Mouse (Mus musculus): Measurements from ENCODE around the gene Dlg4.
"Not testable (repeated sequence)": the region's sequence is repeated elsewhere in the genome, so short reads cannot be mapped to it uniquely, and the experiment has no call there.

The Dlg4 gene

DNA sequence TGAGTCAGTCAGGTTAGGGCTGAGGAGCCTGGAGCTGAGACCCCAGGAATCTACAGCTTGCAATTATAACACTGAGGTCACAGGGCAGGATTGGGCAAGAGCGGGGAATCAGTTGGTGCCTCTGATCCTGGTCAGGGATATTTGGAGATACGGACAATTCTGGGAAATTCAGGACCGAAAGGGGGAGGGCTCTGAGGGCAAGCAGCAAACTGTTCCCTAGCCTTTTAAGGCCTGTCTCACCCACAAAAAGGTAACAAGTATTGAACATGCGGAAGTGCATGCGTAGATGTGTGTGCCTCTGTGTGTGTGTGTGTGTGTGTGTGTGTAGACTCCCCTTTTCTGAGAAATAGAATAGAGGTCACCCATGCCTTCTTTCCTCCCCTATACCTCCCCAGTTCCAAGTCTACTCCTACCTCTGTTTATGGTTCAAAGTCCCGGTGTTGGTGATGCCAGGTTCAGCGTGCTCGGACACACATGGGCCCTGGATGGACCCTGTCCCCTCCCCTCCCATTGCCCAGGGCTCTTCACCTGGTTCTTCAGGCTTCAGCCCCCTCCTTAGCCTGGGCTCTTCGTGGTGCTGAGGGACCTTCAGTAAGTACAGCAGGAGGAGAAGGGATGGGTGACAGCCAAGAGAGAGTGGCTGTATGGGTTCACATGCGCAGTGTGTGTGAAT, 37.3 kb downstream of the Dlg4 start, which contains the start of gene Asgr1:
TSS of gene Asgr1 (plus strand) at position 188 of the 673 bp plus-strand sequence.
- DNase-seq, result no peak

DNA sequence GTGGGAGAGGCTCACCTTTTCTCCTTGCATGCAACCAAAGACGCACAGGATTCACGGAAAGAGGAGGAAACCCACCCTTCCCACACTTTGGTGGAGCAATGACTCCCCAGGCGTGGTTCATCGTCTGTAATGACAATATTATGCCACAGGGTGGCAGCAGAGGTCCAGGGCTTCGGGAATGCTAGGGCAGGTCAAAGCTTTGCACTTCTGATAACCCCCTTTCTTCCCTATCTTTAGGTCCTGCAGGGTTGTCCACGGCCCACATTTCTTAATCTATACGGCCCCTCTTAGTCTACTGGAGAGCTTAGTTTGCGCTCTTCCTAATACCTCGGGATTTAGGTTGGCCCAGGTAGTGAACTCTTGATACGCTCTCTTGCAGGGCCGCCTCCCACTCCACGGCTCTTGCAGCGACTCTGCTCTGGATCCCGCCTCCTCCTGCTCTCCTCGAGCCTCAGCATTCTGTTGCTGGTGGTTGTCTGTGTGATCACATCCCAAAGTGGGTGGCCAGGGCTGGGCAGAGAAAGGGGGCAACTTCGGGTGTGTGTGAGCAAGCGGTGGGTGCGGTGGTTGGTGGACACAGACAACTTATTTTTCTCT, 39.0 kb downstream of the Dlg4 start:
- no peak for DNase-seq

DNA sequence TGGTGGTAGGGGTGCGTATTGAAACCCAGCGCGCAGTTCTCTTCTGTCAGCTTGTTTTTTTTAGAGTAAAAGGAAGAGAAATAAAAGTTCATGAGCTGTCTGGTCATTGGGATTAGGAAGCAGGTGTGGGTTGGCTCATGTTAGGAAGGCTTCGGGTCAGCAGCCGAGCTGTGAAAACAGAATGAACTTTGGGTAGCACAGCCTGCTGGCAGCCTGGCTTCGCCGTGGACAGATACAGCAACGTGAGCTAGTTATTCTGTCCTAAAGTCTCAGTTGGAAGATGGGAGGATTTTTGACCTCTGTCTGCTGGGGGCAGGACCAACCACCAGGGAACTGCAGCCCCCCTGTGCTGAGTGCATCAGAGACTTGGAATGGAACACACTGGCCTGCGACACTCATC, 41.1 kb downstream of the Dlg4 start:
- DNase-seq, result no peak

- no peak for DNase-seq
These were observed 43.2 kb downstream of the Dlg4 start for GRCm38 (mm10) chr11:70059930-70060329.

DNA sequence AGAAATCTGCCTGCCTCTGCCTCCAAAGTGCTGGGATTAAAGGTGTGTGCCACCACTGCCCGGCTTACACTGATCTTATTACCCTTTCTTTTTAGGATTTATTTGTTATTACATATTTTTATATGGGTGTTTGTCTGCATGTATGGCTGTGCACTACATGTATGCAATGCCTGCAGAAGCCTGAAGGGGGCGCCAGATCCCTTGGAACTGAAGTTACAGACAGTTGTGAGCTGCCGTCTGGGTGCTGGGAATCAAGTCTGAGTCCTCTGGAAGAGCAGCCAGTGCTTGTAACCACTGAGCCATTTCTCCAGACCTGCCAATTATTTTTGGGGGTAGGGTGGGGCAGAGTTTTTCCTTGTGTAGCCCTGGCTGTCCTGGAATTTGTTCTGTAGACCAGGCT, 46.3 kb downstream of the Dlg4 start:
- DNase-seq, result no peak

DNA sequence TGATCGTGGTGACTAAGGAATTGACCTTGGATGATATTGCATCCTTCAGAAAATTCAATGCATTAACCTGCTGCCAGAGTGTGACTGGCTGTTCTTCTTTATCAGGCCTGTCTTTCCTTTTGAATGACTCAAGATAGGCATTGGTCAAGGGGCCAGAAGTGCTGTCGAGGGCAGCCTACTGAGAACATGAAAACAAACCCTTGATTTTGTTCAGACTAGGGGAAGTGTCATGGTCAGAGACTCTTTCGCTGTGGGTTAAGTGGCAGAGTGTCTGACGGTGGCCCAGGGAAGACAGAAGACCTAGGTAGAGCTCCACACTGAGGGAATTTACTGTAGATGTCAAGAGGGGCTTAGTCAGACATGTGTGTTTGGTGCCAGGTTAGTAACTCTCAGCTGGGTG, 50.0 kb downstream of the Dlg4 start:
- DNase-seq, result no peak

- DNase-seq, result no peak
These were observed 51.5 kb downstream of the Dlg4 start for GRCm38 (mm10) chr11:70068245-70068644.

GRCm38 (mm10) chr11:70070057-70070456, 53.3 kb downstream of the Dlg4 start:
- DNase-seq, result no peak

GRCm38 (mm10) chr11:70070603-70071002, 53.9 kb downstream of the Dlg4 start:
- DNase-seq, result not testable (repeated sequence)

GRCm38 (mm10) chr11:70074379-70075071, 57.8 kb downstream of the Dlg4 start:
- peak; percentile 48 for DNase-seq

- DNase-seq, result no peak
These were observed 58.8 kb downstream of the Dlg4 start for GRCm38 (mm10) chr11:70075581-70075980.

GRCm38 (mm10) chr11:70077441-70077840, 60.7 kb downstream of the Dlg4 start:
- no peak for DNase-seq

- DNase-seq, result no peak
These were observed 62.4 kb downstream of the Dlg4 start for GRCm38 (mm10) chr11:70079175-70079574.

DNA sequence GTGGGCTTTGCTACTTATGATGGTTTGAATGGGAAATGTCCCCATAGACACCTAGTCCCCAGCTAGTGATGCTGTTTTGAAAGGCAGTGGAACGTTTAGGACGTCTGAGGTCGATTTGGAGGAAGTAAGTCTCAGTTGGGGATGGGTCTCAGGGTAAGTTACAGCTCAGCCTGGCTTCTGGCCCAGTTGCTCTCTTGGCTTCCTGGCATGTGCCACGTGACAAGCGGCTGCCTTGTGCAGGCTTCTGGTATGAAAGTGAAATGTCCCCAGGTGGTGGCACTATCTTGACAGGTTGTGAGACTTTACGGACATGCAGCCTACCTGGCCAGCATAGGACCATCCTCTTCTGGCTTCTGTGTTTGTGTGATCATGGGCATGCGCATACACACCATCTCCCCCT, 63.2 kb downstream of the Dlg4 start:
- no peak for DNase-seq

DNA sequence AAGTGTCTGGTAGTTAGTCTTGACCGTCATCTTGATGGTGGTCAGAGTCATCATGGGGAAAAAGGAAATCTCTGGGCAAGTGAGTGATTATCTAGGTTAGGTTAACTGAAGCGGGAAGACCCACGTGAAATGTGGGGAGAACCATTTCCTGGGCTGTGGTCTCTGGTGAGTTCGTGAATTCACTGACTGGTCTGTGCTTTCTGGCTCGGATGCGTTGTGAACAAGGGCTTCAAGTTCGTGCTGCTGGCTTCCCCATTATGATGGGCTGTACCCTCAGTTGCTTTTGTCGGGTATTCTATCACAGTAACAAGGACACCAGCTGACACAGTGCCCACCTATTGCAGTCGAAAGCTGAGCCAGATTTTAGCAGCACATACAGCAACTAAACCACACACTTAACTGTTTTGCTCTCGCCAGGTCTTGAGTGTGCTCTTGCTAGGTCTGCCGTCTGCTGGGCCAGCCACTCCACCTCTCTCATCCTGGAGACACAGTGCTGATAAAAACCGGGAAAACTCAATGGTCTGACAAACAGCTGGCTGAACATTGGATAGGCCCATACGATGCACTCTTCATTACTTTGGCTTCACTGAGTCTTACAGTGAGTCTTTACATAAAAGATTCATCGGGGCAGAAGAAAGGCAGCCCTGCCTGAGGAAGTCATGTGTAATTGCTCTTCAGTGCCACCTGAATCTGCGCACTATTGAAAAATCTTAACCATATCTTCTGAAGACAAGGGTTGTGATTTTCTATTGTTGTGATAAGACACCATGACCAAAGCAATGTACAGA, 64.3 kb downstream of the Dlg4 start:
- no peak for DNase-seq

- DNase-seq, result no peak
These were observed 67.8 kb downstream of the Dlg4 start for GRCm38 (mm10) chr11:70084563-70084962.

DNA sequence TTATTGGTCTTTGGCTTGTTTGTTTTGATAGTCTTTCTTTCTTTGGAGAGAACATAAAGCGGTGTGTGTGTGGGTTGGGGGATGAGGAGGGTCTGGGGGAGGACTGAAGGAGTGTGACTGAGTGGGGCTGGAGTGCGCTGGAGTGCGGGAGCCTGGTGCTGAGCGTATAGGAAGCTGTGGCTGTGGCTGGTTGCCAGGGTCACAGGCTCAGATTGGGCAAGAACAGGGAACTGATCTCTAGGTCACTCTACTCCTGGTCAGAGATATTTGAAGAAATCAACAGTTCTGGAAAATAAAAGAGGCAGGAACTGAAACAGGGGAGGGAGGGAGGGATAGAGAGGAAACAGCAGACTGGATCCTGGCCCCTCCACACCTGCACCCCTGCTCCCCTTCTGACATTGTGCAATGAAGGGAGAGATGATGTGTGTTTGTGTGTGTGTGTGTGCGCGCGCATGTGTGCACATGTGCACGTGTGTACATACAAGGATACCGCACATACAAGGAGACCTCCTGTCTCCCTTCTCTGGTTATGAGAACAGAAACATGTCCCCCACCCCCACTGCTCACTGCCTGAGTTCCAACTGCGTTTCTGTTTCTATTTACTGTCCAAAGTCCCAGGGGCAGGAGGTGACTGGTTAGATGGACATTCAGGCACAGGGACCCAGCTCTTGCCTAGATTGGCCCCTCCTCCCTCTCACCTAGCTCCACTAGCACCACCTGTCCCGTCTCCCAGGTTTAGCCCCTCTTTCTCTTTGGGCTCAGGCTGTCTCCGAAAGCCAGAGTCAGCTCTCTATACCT, 75.4 kb downstream of the Dlg4 start, which contains the start of gene Asgr2:
TSS of gene Asgr2 (plus strand) at position 659 of the 798 bp plus-strand sequence.
- no peak for DNase-seq
